Mouse (Mus musculus): ENCODE results near the gene Mdh2. TPM values are rescaled to one million over a fixed set of nuclear protein-coding genes. Genes with fewer than 3 reads are reported as not detected.

Gene Mdh2
- total RNA-seq, 1 experiment from 2014 or later: 957 TPM

DNA sequence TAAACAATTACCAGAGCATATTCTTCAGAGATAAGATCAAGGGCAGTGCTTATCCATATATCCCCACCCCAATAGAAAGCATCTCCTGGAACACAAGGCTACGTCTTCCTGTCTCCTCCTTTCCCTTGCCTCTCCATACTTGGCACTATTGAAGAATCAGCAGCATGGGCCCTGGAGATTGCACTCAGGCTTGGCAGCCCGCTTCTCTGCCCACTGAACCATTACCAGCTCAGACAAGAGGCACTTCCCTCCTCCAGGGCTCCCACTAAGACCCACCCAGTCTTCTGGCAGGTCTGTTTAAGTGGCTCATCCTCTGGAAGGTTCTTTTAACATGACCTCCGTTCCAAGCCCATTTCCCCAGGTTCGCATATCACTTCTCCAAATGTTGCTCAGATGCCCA lies 1.7 kb upstream of the Mdh2 start:
- DNase-seq: no peak

DNA sequence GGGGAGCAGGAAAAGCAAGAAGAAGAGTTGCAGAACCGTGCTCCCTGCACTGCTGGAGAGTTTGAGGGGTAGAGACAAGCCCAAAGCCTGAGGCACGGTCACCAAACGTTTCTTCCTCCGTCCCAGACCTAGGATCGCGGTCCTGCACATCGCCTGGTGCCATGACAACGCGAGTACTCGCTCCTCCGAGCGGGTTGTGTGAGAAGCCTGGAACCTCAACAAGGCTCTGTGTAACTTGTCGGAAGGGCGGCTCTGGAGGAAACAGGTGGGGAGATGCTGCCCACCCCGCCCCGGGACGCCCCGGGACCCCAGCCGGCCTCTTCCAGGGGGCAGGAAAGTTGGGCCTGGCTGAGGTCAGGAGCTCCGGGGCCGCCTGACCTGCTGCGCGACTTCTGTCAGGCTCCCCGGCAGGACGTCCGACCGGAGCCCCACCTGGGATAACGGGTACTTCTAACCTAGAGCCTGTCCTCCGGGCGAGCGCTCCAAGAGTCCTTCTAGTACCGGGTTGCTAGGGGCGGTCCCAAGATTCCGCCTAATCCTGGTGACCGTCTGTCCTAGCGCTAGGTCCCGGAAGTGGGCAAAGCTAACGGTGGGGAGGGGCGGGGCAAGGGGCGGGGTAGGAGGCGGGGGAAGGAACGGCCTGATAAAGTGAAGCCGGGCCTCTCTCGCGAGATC lies 347 bp upstream of the Mdh2 start, which contains the start of gene Styxl1:
Styxl1 (minus strand) TSS at position 590 of the 675 bp plus-strand sequence.
- peak; percentile 68 for DNase-seq

DNA sequence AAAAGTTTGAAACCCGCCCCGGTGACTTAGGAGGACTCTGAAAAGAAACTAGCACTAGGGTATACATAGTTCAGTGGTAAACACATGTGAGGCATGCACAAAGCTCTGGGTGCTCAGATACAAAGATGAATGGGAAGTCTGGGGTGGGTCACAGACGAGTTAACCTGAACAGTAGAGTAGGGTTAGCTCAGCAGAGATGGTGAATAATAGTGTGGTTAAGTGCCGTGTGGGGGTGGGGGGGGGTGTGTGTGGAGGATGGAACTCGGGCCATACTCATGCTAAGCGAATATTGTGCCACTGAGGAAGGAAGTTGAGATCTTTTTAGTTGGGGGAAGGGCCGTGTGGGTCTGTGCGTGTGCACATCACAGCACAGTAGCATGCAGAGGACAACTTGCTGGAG lies 2.1 kb downstream of the Mdh2 start:
- no peak for DNase-seq

DNA sequence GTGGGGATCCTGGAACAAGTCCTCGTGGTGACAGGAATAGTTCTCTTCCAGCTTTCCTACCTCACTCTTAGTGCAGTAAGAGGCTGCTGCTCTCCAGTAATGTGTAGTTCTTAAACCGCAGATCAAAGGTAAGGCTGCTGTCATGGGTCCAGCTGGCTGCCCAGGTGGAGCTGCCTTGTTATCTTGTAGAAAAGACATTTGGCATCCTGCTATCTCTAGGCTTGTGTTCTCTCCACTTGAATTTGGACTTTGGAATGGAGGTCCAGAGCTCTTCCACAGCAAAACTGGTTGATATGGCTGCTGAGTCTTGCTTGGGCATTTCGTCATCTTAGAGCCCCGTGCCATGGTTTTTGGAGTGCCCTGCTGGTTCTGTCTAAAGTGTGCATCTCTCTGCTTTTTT lies 4.6 kb downstream of the Mdh2 start:
- no peak for DNase-seq

DNA sequence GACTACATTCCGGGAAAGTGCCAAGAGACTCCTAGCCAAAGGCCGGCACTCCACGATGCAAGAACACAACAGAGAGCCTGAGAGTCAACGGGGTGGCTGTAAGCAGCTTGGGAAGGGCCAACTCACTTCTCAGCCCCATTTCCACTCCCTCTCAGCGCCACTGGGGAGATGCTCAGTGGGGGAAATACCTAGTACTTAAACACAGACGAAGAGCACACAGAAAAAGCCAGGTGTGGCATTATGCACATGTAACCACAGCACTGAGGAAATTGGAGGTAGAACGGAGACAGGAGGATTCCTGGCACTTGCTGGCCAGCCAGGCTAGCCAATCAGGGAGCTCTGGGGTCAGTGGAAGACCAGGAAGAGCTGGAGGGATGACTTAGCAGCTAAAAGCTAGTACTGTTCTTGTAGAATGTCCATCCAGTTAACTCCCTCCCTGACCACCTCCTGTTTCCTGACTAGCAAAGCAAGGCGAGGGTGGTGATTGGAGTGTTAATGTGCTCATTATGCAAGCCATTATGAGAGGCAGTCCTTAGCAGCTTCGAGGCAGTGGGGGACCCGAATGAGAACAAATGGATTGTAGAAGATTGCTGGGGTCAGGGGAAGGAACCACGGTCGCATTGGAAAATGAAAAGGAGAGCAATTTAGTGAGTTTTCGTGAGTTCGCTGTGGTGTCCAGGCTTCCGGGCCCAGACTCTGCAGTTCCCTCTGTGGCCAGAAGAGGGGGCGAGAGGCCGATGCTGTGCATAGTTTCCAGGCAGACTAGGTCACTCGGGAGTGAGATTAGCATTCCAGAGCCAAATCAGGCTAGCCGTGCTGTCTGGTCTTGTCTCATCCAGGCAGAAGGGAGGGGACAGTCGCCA lies 15.9 kb downstream of the Mdh2 start:
- peak; percentile 93 for DNase-seq

DNA sequence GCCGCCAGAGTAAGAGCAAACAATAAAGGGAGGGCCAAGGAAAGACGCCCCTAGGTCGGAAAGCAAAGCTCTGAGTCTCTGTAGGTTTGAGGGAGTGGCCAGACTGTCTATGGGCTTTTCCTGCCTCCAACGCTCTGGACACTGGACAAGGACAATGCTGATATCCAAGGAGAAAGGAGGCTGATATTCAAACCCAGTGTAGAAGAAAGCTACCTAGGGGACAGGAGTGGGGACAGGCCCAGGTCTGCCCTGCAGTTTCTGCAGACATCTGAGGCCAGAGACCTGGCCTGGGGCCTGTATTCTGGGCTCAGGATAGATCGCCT lies 16.5 kb downstream of the Mdh2 start:
- DNase-seq: no peak

DNA sequence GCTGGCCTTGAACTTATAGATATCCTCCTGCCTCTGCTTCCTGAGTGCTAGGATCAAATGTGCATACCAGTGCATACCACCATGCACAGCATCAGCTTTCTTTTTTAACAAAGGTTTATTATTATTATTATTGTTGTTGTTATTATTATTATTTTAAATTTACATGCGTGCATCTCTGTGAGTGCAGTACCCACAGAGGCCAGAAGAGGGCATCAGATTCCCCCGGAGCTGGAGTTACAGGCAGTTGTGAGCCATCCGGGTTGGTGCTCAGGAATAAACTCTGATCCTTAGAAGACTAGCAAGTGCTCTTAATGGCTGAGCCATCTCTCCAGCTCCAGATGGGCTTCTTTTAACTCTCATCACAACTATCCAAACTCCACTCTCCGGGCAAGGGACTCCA lies 21.5 kb downstream of the Mdh2 start:
- DNase-seq: peak; percentile 51

DNA sequence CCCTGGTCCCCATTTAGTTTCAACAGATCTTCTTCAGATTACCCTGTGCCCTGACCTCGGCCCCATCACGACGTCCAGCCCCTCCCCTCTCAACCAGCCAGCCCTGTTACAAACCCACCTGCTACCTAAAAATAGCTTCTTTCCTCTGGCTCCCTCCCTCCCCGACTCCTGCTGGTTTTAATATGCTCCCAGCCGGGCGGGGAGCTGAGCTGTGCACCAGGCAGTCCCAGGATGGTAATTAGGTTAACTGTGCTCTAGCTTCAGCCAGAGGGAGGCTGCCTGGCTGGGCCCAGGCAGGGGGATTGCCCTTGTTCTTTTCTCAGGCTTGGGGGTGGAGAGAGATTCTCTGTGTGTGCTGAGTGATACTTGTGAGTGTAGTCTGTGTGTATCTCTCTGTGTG lies 22.6 kb downstream of the Mdh2 start:
- DNase-seq: peak; percentile 25

DNA sequence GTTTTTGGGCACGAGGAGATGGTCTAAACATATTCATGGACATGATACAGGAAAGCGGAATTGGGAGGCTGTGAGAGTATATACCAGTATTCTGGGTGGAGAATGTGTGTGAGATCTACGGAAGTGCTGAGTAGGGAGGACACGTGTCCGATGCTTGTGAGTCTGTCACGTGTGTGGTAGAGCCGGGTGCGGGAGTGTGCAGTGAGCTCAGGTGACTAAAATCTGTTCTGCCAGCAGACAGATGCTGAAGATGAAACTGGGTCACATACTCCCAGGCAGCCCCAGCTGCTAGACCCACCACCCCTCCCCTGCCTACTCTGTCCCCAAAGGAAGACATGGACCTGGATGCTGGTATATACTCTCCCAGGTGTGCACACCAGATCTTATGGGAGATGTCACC lies 24.4 kb downstream of the Mdh2 start:
- no peak for DNase-seq

DNA sequence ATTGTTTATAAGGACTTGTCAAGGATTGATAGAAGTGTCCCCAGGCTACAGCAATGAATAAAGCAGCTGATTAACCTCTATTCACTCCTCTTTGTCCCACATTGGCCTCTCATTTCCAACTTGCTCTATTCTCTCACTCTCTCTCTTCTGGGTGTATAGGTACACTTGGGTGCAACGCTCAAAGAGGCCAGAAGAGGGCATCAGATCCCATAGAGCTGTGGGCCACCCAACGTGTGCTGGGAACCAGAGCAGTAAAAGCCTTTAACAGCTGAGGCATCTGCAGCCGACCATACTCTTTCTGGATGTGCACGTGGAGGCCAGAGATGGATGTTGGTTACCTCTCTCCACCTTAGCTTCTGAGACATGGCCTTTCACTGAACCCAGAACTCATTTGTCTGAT lies 24.9 kb downstream of the Mdh2 start:
- no peak for DNase-seq

DNA sequence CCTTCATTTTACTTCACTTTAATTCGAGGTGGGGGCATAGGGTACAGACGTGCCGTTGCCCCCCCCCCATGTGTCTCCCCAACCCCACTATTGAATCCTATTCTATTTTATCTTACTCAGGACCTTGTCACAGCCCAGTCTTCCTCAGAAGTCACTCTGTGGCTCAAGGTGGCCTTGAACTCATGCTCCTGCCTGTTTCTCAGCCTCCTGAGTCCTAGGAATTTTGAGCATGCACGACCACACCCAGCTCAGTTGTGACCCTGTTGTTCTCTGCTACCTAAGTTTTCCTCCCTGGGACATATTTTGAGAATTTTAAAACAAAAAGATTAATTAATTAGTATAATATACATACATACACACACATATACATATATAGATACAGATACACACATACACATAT lies 25.4 kb downstream of the Mdh2 start:
- DNase-seq: no peak

DNA sequence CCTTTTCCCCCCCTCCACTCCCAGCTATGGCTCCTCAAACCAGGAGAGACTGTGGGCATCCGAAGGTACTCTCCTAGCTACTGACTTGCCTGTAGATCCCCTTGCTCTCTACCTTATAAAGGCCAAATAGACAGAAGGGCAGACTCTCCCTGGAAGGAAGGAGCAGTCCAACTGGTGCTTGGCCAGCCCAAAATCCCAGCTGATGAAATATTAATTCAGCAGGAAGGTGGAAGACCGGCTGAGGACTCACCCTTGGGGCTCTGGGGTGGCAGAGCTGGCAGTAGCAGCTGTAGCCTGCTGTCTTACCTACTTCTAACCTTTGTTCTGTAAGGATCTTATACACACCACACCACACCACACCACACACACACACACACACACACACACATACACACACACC lies 26.5 kb downstream of the Mdh2 start:
- DNase-seq: no peak

DNA sequence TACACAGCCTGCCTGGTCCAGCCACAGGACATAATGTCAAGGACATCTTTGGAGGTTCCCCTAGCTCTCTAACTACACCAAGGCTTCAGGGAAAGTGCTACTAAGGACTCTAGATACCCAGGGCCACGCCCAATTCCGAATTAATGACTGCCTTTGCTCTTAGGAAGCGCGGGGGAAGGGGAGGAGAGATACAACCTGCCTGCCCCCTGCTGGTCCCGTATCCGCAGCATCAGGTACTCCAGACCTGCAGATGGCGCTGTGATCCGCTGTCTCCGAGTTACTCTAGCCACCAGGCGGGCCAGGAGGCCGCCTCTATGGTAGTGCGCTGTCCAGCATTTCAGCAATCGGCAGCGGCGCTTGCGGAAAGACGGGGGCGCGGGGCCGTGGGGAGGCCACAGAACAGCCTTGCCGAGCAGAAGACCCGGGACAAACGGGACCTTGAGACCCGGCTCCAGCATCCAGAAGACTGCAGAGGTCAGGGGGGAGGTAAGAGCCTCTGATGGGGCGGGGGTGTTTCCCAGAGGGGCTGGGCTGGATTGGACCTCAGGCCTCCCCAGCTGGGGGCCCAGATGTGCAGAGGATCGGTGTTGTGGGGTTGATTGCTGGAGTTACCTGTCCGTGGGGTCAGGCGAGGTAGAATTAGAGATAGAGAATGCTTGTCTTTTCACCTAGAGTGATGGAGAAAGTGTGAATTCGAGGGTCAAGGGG lies 28.4 kb downstream of the Mdh2 start, which contains the start of gene Srrm3:
Srrm3 (plus strand) TSS at position 336 of the 708 bp plus-strand sequence.
- peak; percentile 95 for DNase-seq

DNA sequence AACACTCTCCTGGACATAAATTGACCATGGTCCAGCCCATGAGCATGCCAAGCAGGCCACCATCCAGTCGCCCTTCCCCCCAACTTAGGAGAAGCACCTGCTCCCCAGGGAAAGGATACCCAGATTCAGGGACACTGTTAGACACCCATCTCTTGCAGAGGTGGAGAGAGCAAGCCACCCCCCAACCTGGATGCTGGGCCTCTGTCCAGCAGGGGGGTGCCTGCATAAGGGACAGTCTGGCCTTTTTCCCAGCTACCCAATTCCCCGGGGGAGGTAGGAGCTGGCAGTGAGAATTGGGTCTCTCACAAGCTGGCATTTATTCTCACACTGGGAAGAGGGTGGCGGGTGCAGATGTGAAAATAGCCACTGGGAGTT lies 29.0 kb downstream of the Mdh2 start:
- peak; percentile 22 for DNase-seq

DNA sequence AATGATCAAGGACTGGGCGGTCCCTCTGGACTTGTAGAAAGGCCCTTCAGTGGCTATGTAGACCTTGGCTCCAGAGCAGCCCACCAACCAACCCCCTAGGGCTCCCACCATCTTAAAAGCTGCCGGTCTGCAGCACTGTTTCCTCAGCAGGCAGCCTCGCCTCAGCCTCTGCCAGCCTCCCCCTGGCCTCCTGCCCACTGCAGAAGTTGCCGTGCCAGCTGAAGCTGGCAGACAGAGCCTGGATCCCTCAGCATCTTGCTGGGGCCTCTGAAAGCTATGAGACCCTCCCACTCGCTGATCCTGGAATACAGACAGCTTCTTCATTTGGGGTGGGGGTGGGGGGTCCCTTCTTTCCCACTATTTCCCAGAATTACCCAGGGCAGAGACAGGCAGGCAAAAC lies 34.7 kb downstream of the Mdh2 start:
- peak; percentile 68 for DNase-seq

DNA sequence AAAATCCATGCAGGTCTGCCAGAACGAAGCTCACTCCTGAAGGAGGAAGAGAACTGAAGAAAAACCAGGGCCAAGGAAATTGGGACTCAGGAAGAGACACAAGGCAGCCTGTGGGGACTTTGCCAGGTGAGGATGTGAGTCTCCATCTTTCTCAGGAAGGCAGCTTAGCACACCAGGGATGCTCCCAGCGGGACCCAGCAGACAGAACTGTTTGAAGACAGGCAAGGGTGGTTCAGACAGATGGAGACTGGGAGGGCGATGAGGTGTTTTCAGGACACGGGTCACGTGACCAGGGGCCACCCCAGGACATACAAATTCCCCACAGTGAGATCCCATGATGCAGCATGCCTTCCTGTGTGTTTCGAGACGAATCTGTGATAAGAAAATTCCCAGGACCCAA lies 40.2 kb downstream of the Mdh2 start:
- no peak for DNase-seq

DNA sequence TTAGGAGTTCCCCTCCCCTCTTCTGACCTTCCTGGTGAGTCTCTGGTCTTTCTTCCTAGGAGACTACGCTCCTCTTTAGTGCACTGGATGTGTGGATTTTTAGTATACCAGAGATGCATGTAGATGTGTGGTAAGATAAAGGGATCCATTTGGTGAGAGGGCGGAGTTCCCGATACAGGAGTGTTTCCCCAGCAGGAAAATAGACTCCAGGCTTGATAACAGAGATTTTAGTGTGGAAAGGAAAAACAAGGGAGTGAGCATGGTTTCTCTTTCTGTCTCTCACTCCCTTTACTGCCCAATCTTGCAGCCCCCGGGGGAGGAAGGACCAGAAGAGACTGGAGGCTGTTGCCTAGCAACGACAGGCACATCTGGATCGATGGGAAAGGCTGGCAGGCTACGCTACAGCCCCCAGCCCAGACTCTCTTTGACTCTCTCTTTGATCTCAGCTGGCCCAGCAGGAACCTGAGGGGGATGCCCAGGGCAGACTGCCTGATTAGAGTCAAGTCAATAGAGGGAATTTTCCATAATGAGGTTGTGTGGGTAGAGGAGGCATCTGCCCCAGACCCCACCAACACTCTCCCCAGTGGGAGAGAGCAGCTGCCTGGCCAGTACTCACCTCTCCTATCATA lies 44.1 kb downstream of the Mdh2 start:
- no peak for DNase-seq

DNA sequence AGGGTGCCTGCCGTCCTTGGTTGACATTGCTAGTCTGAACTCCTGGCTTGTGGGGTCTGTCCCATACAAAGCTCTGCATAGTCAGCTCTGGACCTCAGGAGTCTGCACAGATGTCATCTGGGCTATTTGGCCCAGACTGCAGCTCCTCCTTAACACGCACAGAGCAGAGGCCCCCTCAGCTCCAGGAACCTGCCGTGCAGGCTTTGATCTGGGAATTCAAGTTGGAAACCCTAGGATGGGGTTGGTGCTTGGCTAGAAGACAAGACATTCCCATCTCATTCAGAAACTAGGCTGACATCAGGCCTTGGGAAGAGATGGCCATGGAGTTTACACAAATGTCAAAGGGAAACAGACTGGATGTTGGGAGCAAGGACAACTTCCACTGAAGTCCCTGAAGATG lies 46.2 kb downstream of the Mdh2 start:
- DNase-seq: peak; percentile 26

DNA sequence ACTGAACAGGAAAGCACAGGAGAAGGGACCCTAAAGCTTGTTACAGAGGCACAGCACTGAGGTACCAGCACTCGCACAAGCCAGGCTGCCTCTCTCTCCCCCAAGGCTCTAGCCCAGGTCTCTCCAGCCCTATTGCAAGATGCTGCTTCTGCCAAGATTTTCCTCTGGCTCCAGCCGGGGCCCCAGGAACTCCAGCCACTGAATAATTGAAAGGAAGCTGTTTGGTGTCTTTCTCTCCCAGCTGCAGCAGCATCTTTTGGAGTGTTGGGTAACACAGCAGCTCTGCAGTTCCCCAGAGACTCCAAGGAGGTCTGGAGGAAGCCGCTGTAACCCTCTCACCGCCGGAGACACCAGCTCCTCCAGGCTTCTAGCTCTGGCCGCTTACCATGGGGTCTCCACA lies 47.9 kb downstream of the Mdh2 start:
- DNase-seq: no peak

DNA sequence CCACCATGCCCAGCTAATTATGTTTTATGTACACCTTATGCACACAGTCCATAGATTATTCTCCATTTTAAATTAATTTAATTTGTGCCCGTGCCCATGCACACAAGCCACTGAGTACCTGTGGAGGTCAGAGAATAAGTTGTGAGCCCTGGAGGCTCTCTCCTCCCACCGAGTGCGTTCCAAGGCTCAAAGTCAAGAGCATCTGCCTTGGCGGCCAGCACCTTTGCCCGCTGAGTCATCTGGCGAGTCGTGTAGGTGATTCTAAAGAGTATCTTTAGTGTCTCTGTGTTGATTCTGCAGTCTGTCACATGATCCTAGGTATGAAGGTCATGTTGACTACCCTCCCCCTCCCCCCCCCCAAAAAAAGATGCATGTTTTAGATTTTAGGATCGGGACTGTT lies 51.1 kb downstream of the Mdh2 start:
- no peak for DNase-seq

DNA sequence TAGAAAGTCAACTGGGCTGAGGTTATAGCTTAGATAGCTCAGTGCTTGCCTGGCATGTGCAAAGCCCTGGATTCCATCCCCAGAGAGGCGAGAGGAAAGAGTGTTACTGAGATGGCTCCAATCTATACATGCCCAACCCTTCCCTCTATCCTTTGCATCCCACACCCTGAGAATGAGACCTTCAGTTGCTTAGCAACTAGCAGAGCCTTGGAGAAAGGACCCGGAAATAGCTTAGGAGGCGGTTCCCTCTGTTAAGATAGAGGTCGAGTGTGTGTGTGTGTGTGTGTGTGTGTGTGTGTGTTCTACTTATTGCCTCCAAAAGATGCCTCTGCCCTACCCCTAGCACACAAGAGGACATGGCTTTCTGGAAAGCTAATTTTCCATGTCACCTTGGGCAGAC lies 54.4 kb downstream of the Mdh2 start:
- no peak for DNase-seq

DNA sequence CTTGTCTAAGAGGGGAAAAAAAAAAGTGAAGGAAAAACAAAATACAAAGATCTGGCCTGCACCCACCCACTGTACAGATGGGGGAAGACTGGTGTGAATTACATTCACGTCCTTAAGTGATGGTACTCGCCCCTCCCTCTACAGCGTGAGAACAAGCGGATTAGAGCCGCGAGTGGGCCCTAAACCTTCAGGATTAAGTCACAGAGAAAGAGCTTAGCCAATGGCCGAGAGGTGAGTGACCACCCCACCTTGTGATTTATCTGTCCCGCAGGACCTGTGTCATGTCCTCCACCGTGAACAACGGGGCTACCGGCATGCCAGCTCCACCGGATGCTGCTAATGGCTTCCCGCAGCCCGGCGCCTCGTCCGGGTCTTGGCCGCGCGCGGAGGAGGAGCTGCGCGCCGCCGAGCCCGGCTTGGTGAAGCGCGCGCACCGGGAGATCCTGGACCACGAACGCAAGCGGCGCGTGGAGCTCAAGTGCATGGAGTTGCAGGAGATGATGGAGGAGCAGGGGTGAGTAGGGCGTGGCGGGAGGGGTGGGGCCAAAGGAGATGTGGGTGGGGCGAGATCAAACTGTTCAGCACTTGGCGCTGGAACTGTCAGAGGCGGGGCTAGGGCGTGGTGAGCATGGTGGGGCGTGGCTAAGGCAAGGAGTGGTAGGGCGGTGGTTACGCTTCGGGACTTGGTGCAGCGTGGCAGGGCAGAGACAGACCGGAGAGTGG lies 56.6 kb downstream of the Mdh2 start:
- DNase-seq: peak; percentile 91
